Mouse (Mus musculus) embryonic fibroblast, embryonic 13.5 days (primary cell): ENCODE measurements at regions not wholly inside any gene's neighbourhood (a gene's known extent, or its start where the extent isn't known, plus 50 kb on each side); places are given as distances from the start of the nearest gene placed in this dataset.

Experiments
- CTCF ChIP-seq: IDR thresholded peaks from 2 replicates; pipeline ENCODE4 v1.5.1; 2011; ENCODE audit warnings: mild to moderate bottlenecking, control low read depth, low read length, moderate library complexity, borderline replicate concordance; ENCODE audit not compliant: insufficient read depth
- POLR2A ChIP-seq: IDR thresholded peaks from 2 replicates; pipeline ENCODE4 v1.6.1; 2011; ENCODE audit warnings: low read depth, mild to moderate bottlenecking, control low read depth, low read length, moderate library complexity

DNA sequence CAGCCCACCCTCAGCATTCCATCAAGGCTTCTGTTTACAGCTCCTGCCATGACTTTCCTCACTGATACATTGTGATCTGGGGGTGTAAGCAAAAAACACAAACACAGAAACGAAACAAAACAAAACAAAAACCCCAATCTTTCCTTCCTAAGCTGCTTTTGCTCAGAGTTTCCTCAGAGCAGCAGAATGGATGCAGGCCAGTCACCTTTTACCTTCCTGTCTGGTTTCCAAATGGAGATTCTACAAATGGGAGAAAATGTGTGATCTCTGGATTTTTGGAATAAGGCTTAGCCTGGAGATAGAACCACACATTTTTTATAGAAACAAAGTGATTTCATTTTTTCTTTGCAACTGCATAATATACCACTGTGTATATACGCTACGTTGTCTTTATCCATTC lies 204.8 kb downstream of the Plk2 start:
- no peak for TF ChIP-seq POLR2A
- no peak for TF ChIP-seq CTCF
